Mouse (Mus musculus) spleen, adult 12 weeks (tissue): ENCODE data around the gene Sec14l3.

ENCODE experiments used
- DNase-seq: peaks from one replicate; pipeline ENCODE4 v3.0.0; 2022; ENCODE audit warnings: low spot score

The Sec14l3 gene

GRCm38 (mm10) chr11:4060866-4061575 is 3.6 kb upstream of the Sec14l3 start:
- no peak for DNase-seq

- DNase-seq = no peak
These were observed 2.1 kb upstream of the Sec14l3 start for GRCm38 (mm10) chr11:4062523-4062922.

- DNase-seq = no peak
These were observed 1.7 kb upstream of the Sec14l3 start for GRCm38 (mm10) chr11:4062981-4063380.

GRCm38 (mm10) chr11:4069664-4070063 is 5.0 kb downstream of the Sec14l3 start:
- DNase-seq = no peak

GRCm38 (mm10) chr11:4076633-4077032 is 12.0 kb downstream of the Sec14l3 start:
- no peak for DNase-seq

- no peak for DNase-seq
These were observed 13.8 kb downstream of the Sec14l3 start for GRCm38 (mm10) chr11:4078267-4078933.

GRCm38 (mm10) chr11:4080219-4080618 is 15.6 kb downstream of the Sec14l3 start:
- peak; percentile 27 for DNase-seq

GRCm38 (mm10) chr11:4083316-4084078 is 18.9 kb downstream of the Sec14l3 start:
- peak; percentile 33 for DNase-seq

GRCm38 (mm10) chr11:4086246-4086645 is 21.6 kb downstream of the Sec14l3 start:
- no peak for DNase-seq

GRCm38 (mm10) chr11:4087267-4087666 is 22.6 kb downstream of the Sec14l3 start:
- DNase-seq = no peak

GRCm38 (mm10) chr11:4093459-4094377 is 29.1 kb downstream of the Sec14l3 start:
- DNase-seq = no peak

GRCm38 (mm10) chr11:4094378-4095170 is 29.9 kb downstream of the Sec14l3 start:
- DNase-seq = peak; percentile 78

GRCm38 (mm10) chr11:4095171-4096053 is 30.8 kb downstream of the Sec14l3 start, which contains the start of gene Mtfp1:
Mtfp1 (minus strand) TSS chr11:4095445.
- peak; percentile 45 for DNase-seq

GRCm38 (mm10) chr11:4096054-4096984 is 31.7 kb downstream of the Sec14l3 start:
- DNase-seq = peak; percentile 95

- DNase-seq = no peak
These were observed 32.5 kb downstream of the Sec14l3 start for GRCm38 (mm10) chr11:4097091-4097621.

- no peak for DNase-seq
These were observed 33.5 kb downstream of the Sec14l3 start for GRCm38 (mm10) chr11:4098120-4098519.

- no peak for DNase-seq
These were observed 34.2 kb downstream of the Sec14l3 start for GRCm38 (mm10) chr11:4098816-4099215.

GRCm38 (mm10) chr11:4099447-4099846 is 34.8 kb downstream of the Sec14l3 start:
- DNase-seq = no peak
